Mouse (Mus musculus): ENCODE measurements at regions not wholly inside any gene's neighbourhood (a gene's known extent, or its start where the extent isn't known, plus 50 kb on each side); places are given as distances from the start of the nearest gene placed in this dataset.

GRCm38 (mm10) chr4:50130262-50130661, 284.7 kb upstream of the Grin3a start:
- POLR2A ChIA-PET = no interaction called here
- no peak for DNase-seq (ENCODE audit: low read depth, low spot score)
- in situ Hi-C loops (cut with MboI; ENCODE audit: low pct_unique_long_range_greater_than_20kb) = no loop called here
- no peak for ATAC-seq
- H3K27me3 ChIP-seq = no peaks in the 10 kb centered on the region
- TF ChIP-seq CTCF (IDR thresholded peaks at IDR 0.05) = no peak
- CTCF ChIA-PET = no interaction called here

- POLR2A ChIA-PET = no interaction called here
- DNase-seq (ENCODE audit: low read depth, low spot score) (no peak), ATAC-seq (no peak)
- CTCF ChIA-PET = no interaction called here
- H3K27me3 ChIP-seq = no peaks in the 10 kb centered on the region
- no peak for TF ChIP-seq CTCF (IDR thresholded peaks at IDR 0.05)
- in situ Hi-C loops (cut with MboI; ENCODE audit: low pct_unique_long_range_greater_than_20kb) = no loop called here
These were observed 261.0 kb upstream of the Grin3a start for GRCm38 (mm10) chr4:50106557-50106956.

- H3K27me3 ChIP-seq = no peaks in the 10 kb centered on the region
- in situ Hi-C loops (cut with MboI; ENCODE audit: low pct_unique_long_range_greater_than_20kb) = no loop called here
- ChIA-PET POLR2A (no interaction called here), CTCF (no interaction called here)
- no peak for ATAC-seq
- no peak for DNase-seq (ENCODE audit: low read depth, low spot score)
- no peak for TF ChIP-seq CTCF (IDR thresholded peaks at IDR 0.05)
These were observed 242.3 kb upstream of the Grin3a start for GRCm38 (mm10) chr4:50087860-50088259.

- POLR2A ChIA-PET = no interaction called here
- CTCF ChIA-PET = no interaction called here
- TF ChIP-seq CTCF (IDR thresholded peaks at IDR 0.05) = no peak
- in situ Hi-C loops (cut with MboI; ENCODE audit: low pct_unique_long_range_greater_than_20kb) = no loop called here
- H3K27me3 ChIP-seq = no peaks in the 10 kb centered on the region
- DNase-seq (ENCODE audit: low read depth, low spot score) = no peak
- no peak for ATAC-seq
These were observed 241.1 kb upstream of the Grin3a start for GRCm38 (mm10) chr4:50086676-50087075.

- ChIA-PET POLR2A (no interaction called here), CTCF (interaction anchor here (1.2 to 1.4 kb wide), 2 partner anchors 8 to 10 kb away, joined by 3 read pairs; no protein-coding TSS in a partner anchor)
- DNase-seq (ENCODE audit: low read depth, low spot score) (no peak), ATAC-seq (no peak)
- in situ Hi-C loops (cut with MboI; ENCODE audit: low pct_unique_long_range_greater_than_20kb) = no loop called here
- TF ChIP-seq CTCF (IDR thresholded peaks at IDR 0.05) = no peak
- H3K27me3 ChIP-seq = no peaks in the 10 kb centered on the region
These were observed 210.0 kb upstream of the Grin3a start for GRCm38 (mm10) chr4:50055519-50055918.

GRCm38 (mm10) chr4:50041476-50041875, 195.9 kb upstream of the Grin3a start:
- in situ Hi-C loops (cut with MboI; ENCODE audit: low pct_unique_long_range_greater_than_20kb) = no loop called here
- TF ChIP-seq CTCF (IDR thresholded peaks at IDR 0.05) = no peak
- DNase-seq (ENCODE audit: low read depth, low spot score) (no peak), ATAC-seq (no peak)
- peaks cover 3% of the 10 kb centered on the region for H3K27me3 ChIP-seq
- ChIA-PET CTCF (interaction anchor here (1.4 kb wide), 1 partner anchor 12 kb away, joined by 3 read pairs; no protein-coding TSS in a partner anchor), POLR2A (no interaction called here)

GRCm38 (mm10) chr4:50036079-50036478, 190.5 kb upstream of the Grin3a start:
- in situ Hi-C loops (cut with MboI; ENCODE audit: low pct_unique_long_range_greater_than_20kb) = no loop called here
- no peak for ATAC-seq
- H3K27me3 ChIP-seq = peaks cover 3% of the 10 kb centered on the region
- TF ChIP-seq CTCF (IDR thresholded peaks at IDR 0.05) = no peak
- DNase-seq (ENCODE audit: low read depth, low spot score) = no peak
- CTCF ChIA-PET = no interaction called here
- POLR2A ChIA-PET = no interaction called here

- no peaks in the 10 kb centered on the region for H3K27me3 ChIP-seq
- CTCF ChIA-PET = no interaction called here
- DNase-seq (ENCODE audit: low read depth, low spot score) (no peak), ATAC-seq (no peak)
- no peak for TF ChIP-seq CTCF (IDR thresholded peaks at IDR 0.05)
- POLR2A ChIA-PET = no interaction called here
- in situ Hi-C loops (cut with MboI; ENCODE audit: low pct_unique_long_range_greater_than_20kb) = no loop called here
These were observed 179.8 kb upstream of the Grin3a start for GRCm38 (mm10) chr4:50025356-50025755.
